Mouse (Mus musculus): ENCODE data around the gene Ankrd12. TPM values are rescaled to one million over a fixed set of nuclear protein-coding genes. Genes with fewer than 3 reads are reported as not detected.

The Ankrd12 gene
- total and polyA plus RNA-seq, 3 experiments = 9.6 to 13.3 TPM; not detected in 1

DNA sequence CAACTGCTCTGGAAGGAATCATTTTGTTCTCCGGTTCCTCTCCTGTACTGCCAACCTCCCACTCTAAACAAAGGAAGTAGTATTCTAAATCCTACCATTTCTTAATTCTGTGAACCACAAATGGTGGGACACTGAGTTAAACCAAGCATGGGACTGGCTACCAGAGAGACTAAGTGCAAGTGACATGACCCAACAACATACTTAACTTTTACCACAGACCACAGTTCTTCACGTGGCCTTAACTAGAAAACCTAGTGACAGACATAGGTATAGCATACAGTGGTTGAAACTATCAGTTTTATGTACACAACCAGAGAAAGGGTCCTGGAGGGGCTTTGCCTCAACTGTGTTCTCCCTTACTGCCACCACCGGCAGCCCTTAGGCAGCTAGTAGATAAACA, 15.8 kb upstream of the Ankrd12 start:
- no peak overlapping the region for H3K27ac ChIP-seq (ENCODE audit: control insufficient read depth, low read depth, low read length)

GRCm38 (mm10) chr17:66092065-66092464, 15.2 kb upstream of the Ankrd12 start:
- no peak for TF ChIP-seq SMC3 (IDR thresholded peaks at IDR 0.05; ENCODE audit: low read depth, low read length)
- no peak for TF ChIP-seq MAFK (IDR thresholded peaks at IDR 0.05; ENCODE audit: borderline replicate concordance, low read depth, low read length)
- no peak for TF ChIP-seq HCFC1 (IDR thresholded peaks at IDR 0.05; ENCODE audit: low read depth, low read length)
- no peak for TF ChIP-seq MXI1 (IDR thresholded peaks at IDR 0.05; ENCODE audit: low read depth, low read length)
- no peak for TF ChIP-seq MEF2A (IDR thresholded peaks at IDR 0.05; ENCODE audit: extremely low read depth, insufficient replicate concordance, low read depth, low read length, poor library complexity, severe bottlenecking)
- no peak for TF ChIP-seq GABPA (IDR thresholded peaks at IDR 0.05; ENCODE audit: low read depth, low read length)
- TF ChIP-seq ZMIZ1 (IDR thresholded peaks at IDR 0.05; ENCODE audit: low read depth, low read length) = no peak
- no peak for TF ChIP-seq RAD21 (IDR thresholded peaks at IDR 0.05; ENCODE audit: low read depth, low read length)
- TF ChIP-seq MYC (IDR thresholded peaks at IDR 0.05; ENCODE audit: low read depth, low read length) = no peak
- TF ChIP-seq POLR2AphosphoS5 (IDR thresholded peaks at IDR 0.05; ENCODE audit: borderline replicate concordance, low read depth, low read length) = no peak
- TF ChIP-seq CHD1 (IDR thresholded peaks at IDR 0.05; ENCODE audit: low read depth, low read length) = no peak
- TF ChIP-seq ELF1 (IDR thresholded peaks at IDR 0.05; ENCODE audit: low read depth, low read length) = no peak
- TF ChIP-seq MYB (IDR thresholded peaks at IDR 0.05; ENCODE audit: low read depth, low read length) = no peak
- TF ChIP-seq CHD2 (IDR thresholded peaks at IDR 0.05; ENCODE audit: low read length) = no peak
- TF ChIP-seq GATA1 (IDR thresholded peaks at IDR 0.05; ENCODE audit: low read depth, low read length) = no peak
- TF ChIP-seq EP300 (IDR thresholded peaks at IDR 0.05; ENCODE audit: low read depth in 1 of 2, low read length in 2 of 2) = no peak
- no peak for TF ChIP-seq NELFE (IDR thresholded peaks at IDR 0.05; ENCODE audit: low read depth, low read length)
- TF ChIP-seq NRF1 (IDR thresholded peaks at IDR 0.05; ENCODE audit: insufficient read depth, low read depth, low read length, poor library complexity, severe bottlenecking) = no peak
- no peak for TF ChIP-seq RCOR1 (IDR thresholded peaks at IDR 0.05; ENCODE audit: low read depth, low read length)
- peaks cover 30% of the 10 kb centered on the region for H3K79me2 ChIP-seq (ENCODE audit: control insufficient read depth, insufficient read depth, low read length, poor library complexity)
- no peak overlapping the region for H3K9ac ChIP-seq (ENCODE audit: control insufficient read depth, low read depth, low read length, poor library complexity, severe bottlenecking)
- H3K27ac ChIP-seq (ENCODE audit: control insufficient read depth, low read depth, low read length) = no peak overlapping the region
- DNase-seq (ENCODE audit: low read depth, low spot score) = no peak
- H3K9me3 ChIP-seq (replicated peaks; ENCODE audit: insufficient read depth, low read length) = no peaks in the 10 kb centered on the region
- H3K4me3 ChIP-seq (ENCODE audit: control insufficient read depth in 1 of 2, insufficient read depth in 1 of 2, low read depth in 2 of 2, low read length in 2 of 2) = no peak overlapping the region
- peaks cover 0 to 3% of the 10 kb centered on the region in 2 experiments; a peak in 2 of 4 replicates for H3K4me1 ChIP-seq (ENCODE audit: control insufficient read depth in 1 of 2, insufficient read depth in 2 of 2, low read length in 2 of 2)
- H3K27me3 ChIP-seq (ENCODE audit: control insufficient read depth in 1 of 2, insufficient read depth in 2 of 2, low read length in 2 of 2) = no peaks in the 10 kb centered on the region
- H3K36me3 ChIP-seq (ENCODE audit: control insufficient read depth in 1 of 2, insufficient read depth in 2 of 2, low read length in 2 of 2) = peaks cover 7 to 29% of the 10 kb centered on the region in 2 experiments

More for the DNA sequence above, 15.8 kb upstream of the Ankrd12 start:
- Histone ChIP-seq H3K36me3 (ENCODE audit: control insufficient read depth in 1 of 2, insufficient read depth in 2 of 2, low read length in 2 of 2) (peaks cover 13 to 25% of the 10 kb centered on the region in 2 experiments), H3K27me3 (ENCODE audit: control insufficient read depth in 1 of 2, insufficient read depth in 2 of 2, low read length in 2 of 2) (no peaks in the 10 kb centered on the region), H3K9me3 (replicated peaks; ENCODE audit: insufficient read depth, low read length) (no peaks in the 10 kb centered on the region), H3K4me1 (ENCODE audit: control insufficient read depth in 1 of 2, insufficient read depth in 2 of 2, low read length in 2 of 2) (peaks cover 0 to 4% of the 10 kb centered on the region in 2 experiments; a peak in 2 of 4 replicates), H3K79me2 (ENCODE audit: control insufficient read depth, insufficient read depth, low read length, poor library complexity) (peaks cover 34% of the 10 kb centered on the region), H3K4me3 (ENCODE audit: control insufficient read depth in 1 of 2, insufficient read depth in 1 of 2, low read depth in 2 of 2, low read length in 2 of 2) (no peak overlapping the region), H3K9ac (ENCODE audit: control insufficient read depth, low read depth, low read length, poor library complexity, severe bottlenecking) (no peak overlapping the region)
- no peak for DNase-seq (ENCODE audit: low read depth, low spot score)
- TF ChIP-seq TBP (IDR thresholded peaks at IDR 0.05; ENCODE audit: low read depth, low read length) (no peak), MEF2A (IDR thresholded peaks at IDR 0.05; ENCODE audit: extremely low read depth, insufficient replicate concordance, low read depth, low read length, poor library complexity, severe bottlenecking) (no peak), MAZ (IDR thresholded peaks at IDR 0.05; ENCODE audit: low read depth, low read length) (no peak), ZC3H11A (IDR thresholded peaks at IDR 0.05; ENCODE audit: low read depth, low read length) (no peak), SMC3 (IDR thresholded peaks at IDR 0.05; ENCODE audit: low read depth, low read length) (no peak), EP300 (IDR thresholded peaks at IDR 0.05; ENCODE audit: low read depth in 1 of 2, low read length in 2 of 2) (no peak), ZMIZ1 (IDR thresholded peaks at IDR 0.05; ENCODE audit: low read depth, low read length) (no peak), ETS1 (IDR thresholded peaks at IDR 0.05; ENCODE audit: low read depth, low read length) (no peak), ELF1 (IDR thresholded peaks at IDR 0.05; ENCODE audit: low read depth, low read length) (no peak), CHD2 (IDR thresholded peaks at IDR 0.05; ENCODE audit: low read length) (no peak), SIN3A (IDR thresholded peaks at IDR 0.05; ENCODE audit: low read length) (no peak), CTCF (IDR thresholded peaks at IDR 0.05 in 2 of 3, conservative IDR thresholded peaks at IDR 0.05 in 1 of 3; ENCODE audit: control insufficient read depth in 1 of 3, insufficient read depth in 1 of 3, low read depth in 2 of 3, low read length in 3 of 3, poor library complexity in 1 of 3, severe bottlenecking in 1 of 3) (no peak), E2F4 (IDR thresholded peaks at IDR 0.05; ENCODE audit: borderline replicate concordance, low read depth, low read length) (no peak)
